Mouse (Mus musculus): ENCODE measurements around the gene Myb.

DNA sequence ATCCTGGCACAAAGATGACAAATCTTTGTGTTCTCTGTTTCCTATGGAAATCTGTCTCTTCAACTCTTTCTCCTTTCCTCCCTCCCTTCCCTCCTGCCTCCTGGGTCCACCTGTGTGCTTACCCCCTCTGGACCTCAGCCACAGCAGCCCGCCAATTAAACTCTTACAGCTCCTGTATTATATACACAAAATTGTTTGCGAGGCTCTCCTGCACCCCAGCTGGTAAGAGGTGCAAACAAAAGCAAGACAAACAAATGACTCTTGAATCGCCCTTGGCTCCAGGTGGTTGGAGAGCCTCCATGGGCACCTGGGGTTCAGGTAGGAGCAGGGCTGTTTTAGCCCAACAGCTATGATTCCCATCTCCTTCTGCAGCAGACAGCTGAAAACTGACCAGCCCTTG lies 71.2 kb downstream of the Myb start:
- TF ChIP-seq CTCF (IDR thresholded peaks at IDR 0.05; ENCODE audit: low read depth): no peak
- no peak for TF ChIP-seq EP300 (optimal IDR thresholded peaks at IDR 0.05)
